Mouse (Mus musculus): ENCODE measurements around the gene 1700013G24Rik. TPM values are rescaled to one million over a fixed set of nuclear protein-coding genes. Genes with fewer than 3 reads are reported as not detected.

The 1700013G24Rik gene
- not detected in 2 replicates for polyA plus RNA-seq (2015; fragmentation: Nextera tagmentation; extraction: Ambion mirVana)

GRCm38 (mm10) chr4:137453234-137453767 lies at the start of gene 1700013G24Rik:
TSS of gene 1700013G24Rik (plus strand) at chr4:137453284.

GRCm38 (mm10) chr4:137409691-137410090 lies 43.4 kb upstream of the 1700013G24Rik start, which contains the start of gene Cela3a:
TSS of gene Cela3a (minus strand) at chr4:137409791.

DNA sequence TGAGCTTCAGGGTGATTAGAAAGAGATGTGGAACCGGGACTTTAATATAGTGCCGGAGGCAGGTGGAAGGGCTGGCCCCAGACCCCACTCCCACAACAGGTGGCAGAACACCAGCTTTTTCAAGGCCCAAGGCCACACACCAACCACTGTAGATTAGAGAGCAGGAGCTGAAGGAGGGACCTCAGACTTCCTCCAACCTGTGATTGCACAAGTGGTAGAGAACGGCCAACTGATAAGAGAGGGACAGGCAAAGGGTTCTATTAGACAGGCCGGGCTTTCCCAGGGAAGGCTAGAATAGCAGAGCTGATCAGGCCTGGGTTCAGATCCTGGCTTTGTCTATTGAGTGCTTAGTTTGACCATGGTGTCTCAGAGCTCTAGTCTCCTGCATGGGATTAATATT lies 22.6 kb upstream of the 1700013G24Rik start, which contains the start of gene Cela3b:
Cela3b (minus strand) TSS at position 39 of the 400 bp plus-strand sequence.

GRCm38 (mm10) chr4:137468260-137469080 lies 15.4 kb downstream of the 1700013G24Rik start, which contains the start of gene Hspg2:
TSS of gene Hspg2 (plus strand) at chr4:137468769.

Other genes with a start within 250 kb of the 1700013G24Rik start
- 10.0 and 12.4 TPM in 2 replicates for gene Wnt4, start 175.8 kb upstream of the 1700013G24Rik start, polyA plus RNA-seq (2015; fragmentation: Nextera tagmentation; extraction: Ambion mirVana)
- gene Cdc42, start 95.6 kb upstream of the 1700013G24Rik start, polyA plus RNA-seq (2015; fragmentation: Nextera tagmentation; extraction: Ambion mirVana): 566 and 649 TPM in 2 replicates
- not detected in 2 replicates for gene Cela3a, start 43.5 kb upstream of the 1700013G24Rik start, polyA plus RNA-seq (2015; fragmentation: Nextera tagmentation; extraction: Ambion mirVana)
- 0.23 TPM in 1 of 2 replicates, not detected in the other for gene Cela3b, start 22.7 kb upstream of the 1700013G24Rik start, polyA plus RNA-seq (2015; fragmentation: Nextera tagmentation; extraction: Ambion mirVana)
- 45.0 and 47.5 TPM in 2 replicates for gene Hspg2, start 15.5 kb downstream of the 1700013G24Rik start, polyA plus RNA-seq (2015; fragmentation: Nextera tagmentation; extraction: Ambion mirVana)
- not detected in 2 replicates for gene Ldlrad2, start 121.3 kb downstream of the 1700013G24Rik start, polyA plus RNA-seq (2015; fragmentation: Nextera tagmentation; extraction: Ambion mirVana)
- gene Usp48, start 140.5 kb downstream of the 1700013G24Rik start, polyA plus RNA-seq (2015; fragmentation: Nextera tagmentation; extraction: Ambion mirVana): 32.0 and 34.3 TPM in 2 replicates
- 12.4 and 16.7 TPM in 2 replicates for gene Rap1gap, start 211.4 kb downstream of the 1700013G24Rik start, polyA plus RNA-seq (2015; fragmentation: Nextera tagmentation; extraction: Ambion mirVana)